Mouse (Mus musculus) layer of hippocampus, adult 2 months (tissue): ENCODE data around the gene Tfdp1. TPM values are rescaled to one million over a fixed set of nuclear protein-coding genes. Genes with fewer than 3 reads are reported as not detected.
A peak's percentile ranks its signal among the peaks of the same experiment; 100 is the strongest.

Experiments used
- DNase-seq, 2 experiments: peaks; one replicate each; pipeline ENCODE4 v3.0.0; 2022; ENCODE audit warnings: low spot score in 2 of 2
- H3K27ac ChIP-seq: fragments of 200-600 bp; 2 replicates; pipeline ENCODE4 v1.8.1; 2022
- H3K4me3 ChIP-seq: fragments of 200-600 bp; 2 replicates; pipeline ENCODE4 v1.8.1; 2022; ENCODE audit warnings: mild to moderate bottlenecking
- CTCF ChIP-seq: fragments of 200-600 bp; conservative IDR thresholded peaks from 2 replicates; pipeline ENCODE4 v1.8.1; 2022; ENCODE audit warnings: antibody characterized with exemption, mild to moderate bottlenecking, moderate library complexity
- total RNA-seq, 2 experiments: library from RNA; stranded (reverse); gene quantifications; 2 replicates each; pipeline ENCODE4 v1.2.3; 2021

The Tfdp1 gene
- total RNA-seq, 2 experiments from 2014 or later: 66.1 to 66.7 TPM

- Histone ChIP-seq H3K27ac (no peak overlapping the region), H3K4me3 (no peak overlapping the region)
- DNase-seq: peak; percentile 12 to 70
- peak; percentile 92 for TF ChIP-seq CTCF
Measured at GRCm38 (mm10) chr8:13412891-13413558, 74.5 kb downstream of the Tfdp1 start.

GRCm38 (mm10) chr8:13413823-13414390 is 75.4 kb downstream of the Tfdp1 start:
- H3K27ac ChIP-seq: no peak overlapping the region
- DNase-seq: no peak
- TF ChIP-seq CTCF: no peak
- no peak overlapping the region for H3K4me3 ChIP-seq

GRCm38 (mm10) chr8:13415879-13416278 is 77.3 kb downstream of the Tfdp1 start:
- no peak for DNase-seq
- H3K27ac ChIP-seq: no peak overlapping the region

DNA sequence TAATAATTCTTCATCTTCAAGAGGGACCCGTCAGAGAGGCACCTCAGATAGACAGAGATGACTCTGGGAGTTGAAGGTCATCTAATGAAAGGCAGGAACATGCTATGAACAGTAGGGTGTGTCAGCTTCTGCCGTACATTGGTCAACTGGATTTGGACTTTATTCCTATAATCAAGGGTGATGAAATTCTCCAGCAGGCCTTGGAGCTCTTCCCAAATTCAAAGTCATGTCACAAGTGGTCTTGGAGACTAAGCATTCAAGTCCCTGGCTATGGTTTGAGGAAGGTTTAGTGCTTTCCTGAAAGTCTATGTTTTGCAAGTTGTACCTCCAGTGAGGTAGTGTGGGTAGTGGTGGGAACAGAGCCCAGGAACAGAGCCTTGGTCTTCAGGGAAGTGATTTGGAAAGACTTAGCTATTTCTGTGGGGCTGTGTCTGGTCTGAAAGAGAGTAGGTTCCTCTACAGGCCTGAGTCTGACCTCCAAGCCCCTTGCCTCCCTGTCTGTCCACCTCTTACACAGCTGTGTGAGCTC is 80.6 kb downstream of the Tfdp1 start:
- DNase-seq: no peak
- TF ChIP-seq CTCF: no peak
- Histone ChIP-seq H3K4me3 (no peak overlapping the region), H3K27ac (no peak overlapping the region)

More at GRCm38 (mm10) chr8:13415879-13416278, 77.3 kb downstream of the Tfdp1 start:
- TF ChIP-seq CTCF: no peak
- no peak overlapping the region for H3K4me3 ChIP-seq

DNA sequence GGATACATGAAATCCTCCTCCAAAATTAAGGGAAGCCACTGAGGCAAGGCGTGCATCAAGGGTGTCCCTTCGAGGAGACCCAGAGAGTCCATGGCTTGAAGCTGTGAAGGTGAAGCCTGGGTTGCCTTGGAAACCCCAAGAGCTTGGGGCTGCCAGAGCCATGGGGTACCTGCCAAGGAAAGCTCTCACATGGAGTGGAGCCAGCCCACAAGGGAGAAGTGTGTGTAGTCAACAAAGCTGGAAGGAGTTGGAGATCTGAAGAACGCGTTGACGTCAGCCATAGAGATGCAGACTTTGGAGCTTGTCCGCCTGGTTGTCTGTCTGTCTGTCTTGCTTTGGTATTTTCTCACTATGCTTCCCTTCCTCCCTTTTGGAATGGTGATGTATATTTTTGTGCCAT is 82.4 kb downstream of the Tfdp1 start:
- TF ChIP-seq CTCF: no peak
- DNase-seq: no peak
- no peak overlapping the region for H3K4me3 ChIP-seq
- no peak overlapping the region for H3K27ac ChIP-seq

DNA sequence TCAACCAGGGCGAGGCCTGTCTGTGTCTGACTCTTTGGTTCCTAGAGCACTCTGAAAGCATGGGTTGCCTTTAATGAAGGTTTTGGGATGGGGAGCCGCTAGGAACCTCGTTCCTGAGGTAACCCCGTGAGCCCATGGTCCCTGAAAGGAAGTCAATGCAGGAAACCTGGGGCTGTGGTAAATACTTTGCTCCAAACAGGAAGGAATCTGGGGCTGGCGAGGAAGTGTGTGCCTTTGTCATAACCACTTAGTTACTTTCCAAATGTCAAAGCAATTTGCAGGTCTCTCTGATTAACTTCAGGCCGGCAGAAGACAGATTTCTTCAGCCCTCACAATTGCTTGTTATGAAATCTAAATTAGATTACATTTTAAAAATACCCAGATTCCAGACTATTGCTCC is 88.8 kb downstream of the Tfdp1 start:
- no peak overlapping the region for H3K4me3 ChIP-seq

More for the DNA sequence above, 88.8 kb downstream of the Tfdp1 start:
- no peak for TF ChIP-seq CTCF
- H3K27ac ChIP-seq: no peak overlapping the region
- DNase-seq: no peak

Other genes with a start within 250 kb of the Tfdp1 start
- 10 to 100 TPM; 28.2 to 30.7 TPM for gene Pcid2, start 233.3 kb upstream of the Tfdp1 start, total RNA-seq
- gene Cul4a, start 233.1 kb upstream of the Tfdp1 start, total RNA-seq: 10 to 100 TPM; 60.1 to 60.8 TPM
- 100 to 1,000 TPM; 241 to 248 TPM for gene Lamp1, start 179.6 kb upstream of the Tfdp1 start, total RNA-seq
- 1 to 10 TPM; 4.0 to 4.1 TPM for gene Grtp1, start 138.1 kb upstream of the Tfdp1 start, total RNA-seq
- 1 to 10 TPM in 1 of 2 experiments, under 1 TPM in 1; 0.67 to 1.1 TPM for gene Adprhl1, start 84.6 kb upstream of the Tfdp1 start, total RNA-seq
- gene Dcun1d2, start 50.6 kb upstream of the Tfdp1 start, total RNA-seq: 10 to 100 TPM; 36.4 to 40.1 TPM
- 10 to 100 TPM; 42.8 to 42.9 TPM for gene Tmco3, start 50.6 kb upstream of the Tfdp1 start, total RNA-seq
- not detected for gene Atp4b, start 58.1 kb downstream of the Tfdp1 start, total RNA-seq
- gene Grk1, start 66.3 kb downstream of the Tfdp1 start, total RNA-seq: not detected
- 1 to 10 TPM; 5.2 TPM for gene Tmem255b, start 96.4 kb downstream of the Tfdp1 start, total RNA-seq
- 10 to 100 TPM; 81.2 to 85.1 TPM for gene Gas6, start 155.7 kb downstream of the Tfdp1 start, total RNA-seq
- gene 1700029H14Rik, start 223.7 kb downstream of the Tfdp1 start, total RNA-seq: not detected